Mouse (Mus musculus): Measurements from ENCODE around the gene Galnt10. TPM values are rescaled to one million over a fixed set of nuclear protein-coding genes. Genes with fewer than 3 reads are reported as not detected.

Galnt10 gene
- polyA plus RNA-seq (2014; fragmentation: Nextera tagmentation; extraction: Ambion mirVana) = 10.1 and 11.6 TPM in 2 replicates

DNA sequence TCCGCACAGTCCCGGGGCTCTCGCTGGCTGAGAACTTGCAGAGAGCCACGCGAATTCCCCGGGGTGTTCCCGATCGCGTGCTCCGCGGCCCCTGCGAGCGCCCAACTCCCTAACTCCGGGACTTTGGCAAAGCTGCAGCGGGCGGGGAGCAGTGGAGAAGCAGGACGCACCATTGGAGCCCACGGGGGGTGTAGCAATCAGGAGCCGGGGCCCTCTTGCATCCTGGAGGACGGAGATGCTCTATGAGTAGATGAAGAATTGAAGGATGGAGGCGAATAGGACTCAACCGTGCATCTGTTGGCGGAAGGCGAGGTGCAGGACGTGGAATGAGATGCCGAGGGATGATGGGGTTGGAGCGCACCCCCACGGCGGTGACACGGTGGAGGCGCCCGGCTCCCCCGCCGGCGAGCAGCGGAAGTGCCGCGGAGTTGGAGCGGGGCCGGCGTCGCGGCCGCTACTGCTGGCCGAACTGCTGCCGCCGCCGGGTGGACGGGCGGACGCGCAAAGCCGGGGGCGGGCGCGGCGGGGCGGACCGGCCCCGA lies at the start of gene Galnt10:
Gene Galnt10 (plus strand): TSS at position 425 of the 542 bp plus-strand sequence.
- under 1% methylated on average over 60 of the region's 60 CpGs for WGBS
- Histone ChIP-seq H3K4me3 (replicated peaks; ENCODE audit: low read depth, low read length) (peak within 1 kb of the TSS; percentile 74), H3K27me3 (ENCODE audit: control insufficient read depth, insufficient read depth, low read length) (no peaks in the 10 kb centered on the region; the same call in 1 of the 2 replicates), H3K4me1 (ENCODE audit: control insufficient read depth, insufficient read depth, low read length) (peaks cover 15% of the 10 kb centered on the region), H3K36me3 (ENCODE audit: control insufficient read depth, insufficient read depth, low read length) (no peaks in the 10 kb centered on the region), H3K4me2 (ENCODE audit: low read length) (peak within 1 kb of the TSS; percentile 97), H3K27ac (replicated peaks; ENCODE audit: low read depth, low read length) (peak within 1 kb of the TSS; percentile 82), H3K9ac (replicated peaks; ENCODE audit: low read length) (peak within 1 kb of the TSS; percentile 72), H3K9me3 (ENCODE audit: control insufficient read depth, low read length) (no peaks in the 10 kb centered on the region)
- ATAC-seq (ENCODE audit: low FRiP score, low TSS enrichment) (peak; percentile 90), DNase-seq (peak; percentile 93)

DNA sequence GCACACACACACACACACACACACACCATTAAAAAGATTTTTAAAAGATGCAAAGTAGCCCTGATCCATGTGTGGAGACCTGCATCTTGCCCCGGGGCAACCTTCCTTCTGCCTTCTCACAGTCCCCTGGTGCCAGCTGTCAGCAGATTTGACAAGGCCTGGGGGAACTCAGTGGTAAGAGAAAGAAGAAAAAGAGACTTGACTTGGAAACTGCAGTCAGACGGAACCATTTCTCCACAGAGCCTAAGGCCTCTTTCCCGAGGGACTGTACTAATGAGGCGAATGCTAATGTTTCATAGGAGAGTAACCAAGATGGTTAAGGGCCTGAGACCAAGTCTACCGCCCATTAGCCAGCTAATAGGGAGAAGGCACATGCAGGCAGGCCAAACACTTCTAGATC lies 49.3 kb upstream of the Galnt10 start:
- H3K27me3 ChIP-seq (ENCODE audit: control insufficient read depth, insufficient read depth, low read length) = no peaks in the 10 kb centered on the region
- DNase-seq (peak; percentile 73), ATAC-seq (ENCODE audit: low FRiP score, low TSS enrichment) (no peak)
- no peaks in the 10 kb centered on the region for H3K36me3 ChIP-seq (ENCODE audit: control insufficient read depth, insufficient read depth, low read length)
- 43% methylated on average over 5 of the region's 5 CpGs for WGBS
- peaks cover 24% of the 10 kb centered on the region for H3K4me1 ChIP-seq (ENCODE audit: control insufficient read depth, insufficient read depth, low read length)
- H3K9ac ChIP-seq (replicated peaks; ENCODE audit: low read length) = no peak overlapping the region
- H3K4me3 ChIP-seq (replicated peaks; ENCODE audit: low read depth, low read length) = no peak overlapping the region
- no peak overlapping the region for H3K4me2 ChIP-seq (ENCODE audit: low read length)
- H3K9me3 ChIP-seq (ENCODE audit: control insufficient read depth, low read length) = no peaks in the 10 kb centered on the region
- no peak overlapping the region for H3K27ac ChIP-seq (replicated peaks; ENCODE audit: low read depth, low read length)

DNA sequence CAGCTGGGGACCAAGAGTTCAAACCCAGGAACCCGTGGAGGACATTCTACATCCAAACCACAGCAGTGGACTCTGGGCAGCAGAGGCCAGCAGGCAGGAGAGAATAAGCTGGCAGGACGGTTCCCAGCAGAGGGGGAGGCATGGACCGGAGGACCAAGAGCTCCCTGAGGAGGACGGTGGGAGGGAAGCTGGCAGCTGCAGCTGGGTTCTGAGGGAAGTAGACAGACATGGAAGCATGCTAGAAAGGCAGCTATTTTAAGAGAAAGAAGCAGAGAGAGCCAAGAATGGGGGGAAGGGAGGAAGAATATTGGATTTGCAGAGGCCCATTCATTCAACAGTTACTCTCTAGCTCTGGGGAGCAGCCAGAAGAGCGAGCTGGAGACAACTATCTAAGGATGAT lies 47.1 kb upstream of the Galnt10 start:
- Histone ChIP-seq H3K4me2 (ENCODE audit: low read length) (no peak overlapping the region), H3K4me3 (replicated peaks; ENCODE audit: low read depth, low read length) (no peak overlapping the region), H3K36me3 (ENCODE audit: control insufficient read depth, insufficient read depth, low read length) (no peaks in the 10 kb centered on the region), H3K9me3 (ENCODE audit: control insufficient read depth, low read length) (no peaks in the 10 kb centered on the region), H3K27me3 (ENCODE audit: control insufficient read depth, insufficient read depth, low read length) (no peaks in the 10 kb centered on the region), H3K4me1 (ENCODE audit: control insufficient read depth, insufficient read depth, low read length) (peaks cover 32% of the 10 kb centered on the region), H3K27ac (replicated peaks; ENCODE audit: low read depth, low read length) (no peak overlapping the region), H3K9ac (replicated peaks; ENCODE audit: low read length) (no peak overlapping the region)
- ATAC-seq (ENCODE audit: low FRiP score, low TSS enrichment) (no peak), DNase-seq (peak; percentile 32)
- WGBS = 54% methylated on average over 5 of the region's 5 CpGs

DNA sequence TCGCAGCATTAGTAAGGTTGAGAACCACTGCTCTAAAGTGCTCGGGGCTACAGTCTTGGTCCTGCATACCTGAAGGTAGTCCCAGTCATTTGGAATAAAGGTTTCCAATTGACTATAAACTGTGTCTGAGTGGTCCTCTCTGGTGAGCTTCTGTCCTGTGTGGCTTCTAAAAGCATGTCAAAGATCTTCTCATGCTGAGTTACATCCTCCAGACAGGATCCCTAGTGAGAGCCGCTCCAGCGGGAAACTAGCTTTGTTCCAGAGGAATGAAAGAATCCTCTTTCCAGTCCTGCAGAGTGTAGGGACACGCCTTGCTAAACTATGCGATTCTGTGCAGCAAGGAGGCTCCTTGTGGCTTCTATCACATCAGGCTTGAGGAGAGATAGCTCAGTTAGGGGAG lies 45.9 kb upstream of the Galnt10 start:
- ATAC-seq (ENCODE audit: low FRiP score, low TSS enrichment) = no peak
- Histone ChIP-seq H3K4me2 (ENCODE audit: low read length) (no peak overlapping the region), H3K27me3 (ENCODE audit: control insufficient read depth, insufficient read depth, low read length) (no peaks in the 10 kb centered on the region), H3K27ac (replicated peaks; ENCODE audit: low read depth, low read length) (peak overlapping the region; percentile 71), H3K36me3 (ENCODE audit: control insufficient read depth, insufficient read depth, low read length) (no peaks in the 10 kb centered on the region), H3K4me1 (ENCODE audit: control insufficient read depth, insufficient read depth, low read length) (peaks cover 32% of the 10 kb centered on the region), H3K9me3 (ENCODE audit: control insufficient read depth, low read length) (no peaks in the 10 kb centered on the region), H3K9ac (replicated peaks; ENCODE audit: low read length) (no peak overlapping the region), H3K4me3 (replicated peaks; ENCODE audit: low read depth, low read length) (no peak overlapping the region)
- WGBS = 40% methylated on average over 6 of the region's 6 CpGs
- DNase-seq = peak; percentile 31

DNA sequence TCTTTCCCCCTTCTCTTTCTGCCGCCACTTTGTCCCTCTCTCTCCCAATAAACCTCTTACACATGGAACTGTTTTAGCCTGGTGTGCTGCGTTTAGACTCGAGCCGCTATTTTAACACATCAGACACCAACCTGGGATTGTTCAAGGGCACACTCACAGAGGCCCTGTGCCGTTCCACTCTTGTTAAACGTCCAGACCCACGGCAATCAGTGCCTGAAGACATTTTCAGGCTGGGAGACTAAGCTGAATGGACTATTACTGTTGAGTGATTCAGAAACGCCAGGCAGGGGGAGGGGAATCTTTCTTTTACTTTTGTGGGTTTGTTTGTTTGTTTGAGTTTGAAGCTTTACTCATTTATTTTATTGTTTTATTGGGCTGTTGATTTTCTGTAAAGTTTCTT lies 45.1 kb upstream of the Galnt10 start:
- H3K27me3 ChIP-seq (ENCODE audit: control insufficient read depth, insufficient read depth, low read length) = no peaks in the 10 kb centered on the region
- H3K27ac ChIP-seq (replicated peaks; ENCODE audit: low read depth, low read length) = peak overlapping the region; percentile 71; the same call in 1 of the 2 replicates
- 14% methylated on average over 8 of the region's 8 CpGs for WGBS
- no peaks in the 10 kb centered on the region for H3K36me3 ChIP-seq (ENCODE audit: control insufficient read depth, insufficient read depth, low read length)
- peaks cover 37% of the 10 kb centered on the region for H3K4me1 ChIP-seq (ENCODE audit: control insufficient read depth, insufficient read depth, low read length)
- peak; percentile 53 for DNase-seq
- H3K4me2 ChIP-seq (ENCODE audit: low read length) = no peak overlapping the region
- H3K9ac ChIP-seq (replicated peaks; ENCODE audit: low read length) = no peak overlapping the region
- no peak overlapping the region for H3K4me3 ChIP-seq (replicated peaks; ENCODE audit: low read depth, low read length)
- ATAC-seq (ENCODE audit: low FRiP score, low TSS enrichment) = no peak
- no peaks in the 10 kb centered on the region for H3K9me3 ChIP-seq (ENCODE audit: control insufficient read depth, low read length)

DNA sequence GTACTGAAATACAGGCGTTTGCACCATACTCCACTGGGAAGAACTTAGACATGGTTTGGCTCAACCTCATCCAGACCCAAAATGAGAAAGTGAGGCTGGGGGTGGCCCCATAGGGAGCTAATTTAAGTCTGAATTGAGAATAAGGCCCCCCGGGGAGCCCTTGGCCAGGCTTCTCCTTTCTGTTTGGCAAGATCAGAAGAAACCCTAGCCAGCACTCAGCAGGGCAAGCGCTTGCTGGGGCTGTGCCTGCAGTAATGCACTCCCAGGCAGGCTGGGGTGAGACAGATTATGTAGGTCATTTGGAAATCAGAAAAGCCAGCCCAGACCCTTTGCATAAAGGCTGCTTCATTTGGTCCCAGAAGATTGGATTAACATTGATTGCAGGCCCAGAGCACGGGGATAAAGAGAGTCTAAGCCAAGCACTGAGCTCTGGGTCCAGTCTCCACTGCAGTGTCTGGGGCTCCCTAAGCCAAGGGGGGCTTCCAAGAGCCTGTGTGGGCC lies 44.6 kb upstream of the Galnt10 start:
- H3K4me1 ChIP-seq (ENCODE audit: control insufficient read depth, insufficient read depth, low read length) = peaks cover 42% of the 10 kb centered on the region
- no peak overlapping the region for H3K4me3 ChIP-seq (replicated peaks; ENCODE audit: low read depth, low read length)
- no peak overlapping the region for H3K4me2 ChIP-seq (ENCODE audit: low read length)
- no peak overlapping the region for H3K9ac ChIP-seq (replicated peaks; ENCODE audit: low read length)
- H3K36me3 ChIP-seq (ENCODE audit: control insufficient read depth, insufficient read depth, low read length) = no peaks in the 10 kb centered on the region
- WGBS = under 1% methylated on average over 4 of the region's 4 CpGs
- H3K27ac ChIP-seq (replicated peaks; ENCODE audit: low read depth, low read length) = peak overlapping the region; percentile 71
- DNase-seq (peak; percentile 83), ATAC-seq (ENCODE audit: low FRiP score, low TSS enrichment) (peak; percentile 79)
- no peaks in the 10 kb centered on the region for H3K9me3 ChIP-seq (ENCODE audit: control insufficient read depth, low read length)
- H3K27me3 ChIP-seq (ENCODE audit: control insufficient read depth, insufficient read depth, low read length) = no peaks in the 10 kb centered on the region

DNA sequence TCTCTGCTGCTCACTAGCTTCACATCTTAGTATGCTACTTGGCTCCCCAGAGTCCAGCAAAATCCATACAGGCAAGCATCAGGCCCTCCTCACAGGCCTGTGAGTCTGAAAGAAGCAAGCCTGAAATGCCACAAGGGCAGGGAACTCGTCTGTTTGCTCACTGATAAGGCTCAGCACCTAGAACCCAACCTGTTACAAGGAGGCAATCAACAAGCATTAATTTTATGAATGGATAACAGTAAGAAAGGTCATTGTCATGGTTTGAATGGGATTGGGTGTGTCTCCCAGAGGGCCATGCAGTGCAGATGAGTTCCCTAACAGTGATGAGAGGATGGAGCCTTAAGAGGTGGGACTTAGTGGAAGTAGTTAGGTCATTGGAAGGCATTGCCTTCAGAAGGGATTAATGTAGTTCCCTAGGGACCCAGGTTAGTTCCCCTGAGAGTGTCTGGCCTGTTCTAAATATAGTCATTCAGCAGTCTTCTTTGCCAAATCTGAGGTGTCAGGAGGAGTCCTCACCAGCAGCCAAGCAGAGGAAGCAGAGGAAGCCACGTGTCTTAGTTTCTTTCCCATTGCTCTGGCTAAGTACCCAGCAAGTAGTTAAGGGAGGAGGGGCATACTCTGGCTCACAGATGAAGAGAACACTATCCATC lies 43.3 kb upstream of the Galnt10 start:
- ATAC-seq (ENCODE audit: low FRiP score, low TSS enrichment) = no peak
- peaks cover 42% of the 10 kb centered on the region for H3K4me1 ChIP-seq (ENCODE audit: control insufficient read depth, insufficient read depth, low read length)

DNA sequence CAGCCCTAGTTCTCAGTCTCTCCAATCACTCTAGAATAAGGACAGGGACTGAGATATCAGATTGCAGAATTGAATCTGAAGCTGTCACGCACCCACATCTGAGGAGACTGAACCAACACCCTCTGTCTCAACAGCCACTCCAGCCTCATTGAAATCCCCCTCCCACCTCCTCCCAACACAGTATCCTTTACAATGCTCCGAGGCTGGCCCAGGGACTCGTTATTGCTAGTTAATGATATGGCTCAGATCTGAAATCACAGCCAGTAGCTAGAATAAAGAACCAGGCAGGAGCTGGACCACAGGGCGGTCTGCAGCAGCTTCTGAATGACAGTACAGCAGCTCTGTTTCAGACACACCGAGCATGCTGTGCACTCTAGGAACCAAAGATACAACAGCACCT lies 40.2 kb upstream of the Galnt10 start:
- Histone ChIP-seq H3K4me2 (ENCODE audit: low read length) (no peak overlapping the region), H3K4me3 (replicated peaks; ENCODE audit: low read depth, low read length) (no peak overlapping the region), H3K27ac (replicated peaks; ENCODE audit: low read depth, low read length) (peak overlapping the region; percentile 16; the same call in 1 of the 2 replicates), H3K9me3 (ENCODE audit: control insufficient read depth, low read length) (no peaks in the 10 kb centered on the region), H3K4me1 (ENCODE audit: control insufficient read depth, insufficient read depth, low read length) (peaks cover 26% of the 10 kb centered on the region), H3K36me3 (ENCODE audit: control insufficient read depth, insufficient read depth, low read length) (no peaks in the 10 kb centered on the region), H3K9ac (replicated peaks; ENCODE audit: low read length) (no peak overlapping the region), H3K27me3 (ENCODE audit: control insufficient read depth, insufficient read depth, low read length) (no peaks in the 10 kb centered on the region)
- 24% methylated on average over 5 of the region's 5 CpGs for WGBS
- no peak for ATAC-seq (ENCODE audit: low FRiP score, low TSS enrichment)
- DNase-seq = peak; percentile 60

More for the DNA sequence above, 43.3 kb upstream of the Galnt10 start:
- Histone ChIP-seq H3K9me3 (ENCODE audit: control insufficient read depth, low read length) (no peaks in the 10 kb centered on the region), H3K36me3 (ENCODE audit: control insufficient read depth, insufficient read depth, low read length) (no peaks in the 10 kb centered on the region), H3K27ac (replicated peaks; ENCODE audit: low read depth, low read length) (peak overlapping the region; percentile 71; the same call in 1 of the 2 replicates), H3K4me3 (replicated peaks; ENCODE audit: low read depth, low read length) (no peak overlapping the region), H3K4me2 (ENCODE audit: low read length) (no peak overlapping the region), H3K27me3 (ENCODE audit: control insufficient read depth, insufficient read depth, low read length) (no peaks in the 10 kb centered on the region), H3K9ac (replicated peaks; ENCODE audit: low read length) (no peak overlapping the region)
- 76% methylated on average over 2 of the region's 2 CpGs for WGBS
- no peak for DNase-seq

DNA sequence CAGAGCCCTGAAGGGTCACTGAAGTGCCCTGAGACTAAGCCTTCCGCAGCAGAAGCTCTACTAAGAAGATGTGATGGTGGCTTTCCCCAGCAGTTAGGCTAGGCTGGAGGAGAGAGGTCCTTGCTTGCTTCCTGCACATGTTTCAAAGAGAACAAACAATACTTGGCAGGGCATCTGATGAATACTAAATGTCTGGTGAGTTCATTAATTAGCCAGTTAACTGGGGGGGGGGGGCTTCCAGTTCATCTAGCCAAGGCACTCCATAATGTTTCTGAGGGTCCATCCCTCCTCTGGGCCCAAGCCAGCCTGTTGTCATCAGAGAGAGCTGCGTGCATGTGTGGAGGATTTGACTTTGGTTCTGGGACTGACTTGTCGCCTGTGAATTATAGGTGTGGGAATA lies 39.6 kb upstream of the Galnt10 start:
- Histone ChIP-seq H3K4me1 (ENCODE audit: control insufficient read depth, insufficient read depth, low read length) (peaks cover 21% of the 10 kb centered on the region), H3K27me3 (ENCODE audit: control insufficient read depth, insufficient read depth, low read length) (no peaks in the 10 kb centered on the region), H3K27ac (replicated peaks; ENCODE audit: low read depth, low read length) (peak overlapping the region; percentile 16; the same call in 1 of the 2 replicates), H3K36me3 (ENCODE audit: control insufficient read depth, insufficient read depth, low read length) (no peaks in the 10 kb centered on the region), H3K4me3 (replicated peaks; ENCODE audit: low read depth, low read length) (no peak overlapping the region), H3K4me2 (ENCODE audit: low read length) (no peak overlapping the region), H3K9me3 (ENCODE audit: control insufficient read depth, low read length) (no peaks in the 10 kb centered on the region), H3K9ac (replicated peaks; ENCODE audit: low read length) (no peak overlapping the region)
- DNase-seq (no peak), ATAC-seq (ENCODE audit: low FRiP score, low TSS enrichment) (no peak)
- 86% methylated on average over 3 of the region's 3 CpGs for WGBS
